Mouse (Mus musculus): ENCODE measurements around the gene Tsc22d1.

The Tsc22d1 gene

DNA sequence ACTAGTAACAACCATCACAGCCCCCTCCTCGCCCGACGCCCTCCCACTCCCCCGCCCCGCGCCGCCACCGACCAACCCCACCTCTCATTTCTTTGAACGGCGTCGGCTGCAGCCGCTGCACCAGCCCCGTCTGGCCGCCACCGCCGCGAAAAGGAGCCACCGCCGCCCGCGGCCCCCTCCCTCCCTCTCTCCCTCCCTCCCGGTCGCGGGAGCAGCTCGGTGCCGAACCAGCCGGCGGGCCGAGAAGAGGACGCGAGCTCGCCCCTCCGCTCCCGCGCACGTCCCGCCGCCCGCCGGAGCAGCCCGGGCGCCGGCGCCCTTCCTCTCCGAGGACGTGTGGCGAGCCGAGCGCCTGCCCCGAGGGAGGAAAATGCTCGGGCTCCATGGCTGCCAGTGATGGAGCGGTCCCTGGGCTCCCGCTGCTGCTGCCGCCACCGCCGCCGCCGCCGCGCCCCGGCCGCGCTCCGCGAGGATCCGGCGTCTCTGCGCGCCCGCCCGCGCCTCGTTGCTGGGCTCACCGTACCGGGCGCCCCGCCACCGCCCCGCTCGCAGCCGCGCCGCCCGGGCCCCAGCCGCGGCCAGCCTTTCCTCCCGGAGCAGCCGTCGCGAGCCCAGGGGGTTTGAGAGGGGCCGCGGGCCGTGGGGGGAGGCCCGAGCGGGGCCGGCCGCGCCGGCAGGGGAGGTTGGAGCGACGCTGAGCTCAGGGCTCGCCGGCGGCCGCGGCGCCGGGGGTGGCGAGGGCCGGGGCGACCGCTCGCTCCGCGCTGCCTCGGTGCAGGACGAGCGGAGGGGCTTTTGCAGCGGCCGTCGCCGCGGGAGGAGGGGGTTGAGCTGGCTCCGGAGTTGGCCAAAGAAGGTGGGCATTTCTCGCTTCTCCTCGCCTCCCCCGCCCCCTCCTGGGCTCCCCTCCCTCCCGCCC, at the start of gene Tsc22d1:
TSS of gene Tsc22d1 (plus strand) at position 100 of the 919 bp plus-strand sequence.
- no peak for TF ChIP-seq GATA4 (IDR thresholded peaks at IDR 0.05; ENCODE audit: insufficient replicate concordance, low read length)

DNA sequence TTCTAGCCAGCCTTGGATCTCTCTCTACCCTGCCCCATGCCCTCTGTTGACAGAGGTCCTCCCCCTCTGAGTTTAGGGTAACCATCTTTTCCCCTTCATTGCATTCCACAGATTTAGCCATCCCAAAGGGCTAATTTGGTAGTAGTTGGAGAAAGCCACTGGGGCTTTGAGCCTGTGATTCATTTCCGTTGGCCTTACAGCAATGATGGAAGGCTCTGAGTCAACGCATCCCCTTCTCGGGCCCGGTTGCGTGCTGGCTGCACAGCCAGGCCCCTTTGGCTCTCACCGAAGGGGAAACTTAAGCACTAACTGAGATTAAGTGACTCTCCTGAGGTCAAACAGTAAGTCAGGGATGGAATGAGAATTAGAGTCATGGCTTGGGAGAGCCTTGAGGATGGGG, 41.1 kb upstream of the Tsc22d1 start:
- no peak for TF ChIP-seq GATA4 (IDR thresholded peaks at IDR 0.05; ENCODE audit: insufficient replicate concordance, low read length)

DNA sequence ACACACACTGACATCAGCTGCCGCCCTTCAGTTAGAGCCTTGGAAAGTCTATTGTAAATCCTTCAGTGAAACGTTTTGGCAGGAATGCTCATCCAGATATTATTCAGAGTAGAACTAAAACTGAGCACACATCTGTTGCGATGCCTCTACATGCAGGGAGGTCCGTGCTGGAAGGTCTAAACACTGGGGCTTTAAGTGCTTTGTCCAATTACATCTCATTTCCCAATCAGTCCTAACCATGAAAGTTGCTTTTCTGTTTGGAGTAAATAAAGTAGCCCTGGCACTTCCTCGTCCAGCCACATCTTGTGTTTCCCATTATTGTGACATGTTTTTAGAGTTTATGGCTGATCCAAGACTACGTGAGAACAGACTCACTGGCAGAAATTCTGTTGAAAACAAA, 40.2 kb upstream of the Tsc22d1 start:
- no peak for TF ChIP-seq GATA4 (IDR thresholded peaks at IDR 0.05; ENCODE audit: insufficient replicate concordance, low read length)

DNA sequence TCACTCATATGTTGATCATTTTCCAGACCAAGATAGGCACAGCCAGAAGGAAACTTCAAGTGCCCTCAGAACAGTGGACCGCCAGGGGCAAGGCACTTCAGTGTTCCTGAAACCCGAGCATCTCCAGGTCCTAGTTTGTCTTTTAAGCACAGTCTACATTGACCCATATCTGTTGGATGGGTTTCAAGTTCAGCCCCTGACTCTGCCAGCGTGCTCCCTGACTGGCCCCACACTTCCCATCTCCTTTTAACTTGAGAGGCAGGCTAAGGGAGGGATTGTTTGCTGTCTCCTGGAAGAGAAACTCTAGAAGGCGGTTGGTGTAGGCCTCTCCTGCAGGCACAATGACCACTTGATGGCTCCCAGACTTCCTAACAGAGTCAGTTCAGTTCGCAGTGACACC, 38.2 kb upstream of the Tsc22d1 start:
- no peak for TF ChIP-seq GATA4 (IDR thresholded peaks at IDR 0.05; ENCODE audit: insufficient replicate concordance, low read length)

DNA sequence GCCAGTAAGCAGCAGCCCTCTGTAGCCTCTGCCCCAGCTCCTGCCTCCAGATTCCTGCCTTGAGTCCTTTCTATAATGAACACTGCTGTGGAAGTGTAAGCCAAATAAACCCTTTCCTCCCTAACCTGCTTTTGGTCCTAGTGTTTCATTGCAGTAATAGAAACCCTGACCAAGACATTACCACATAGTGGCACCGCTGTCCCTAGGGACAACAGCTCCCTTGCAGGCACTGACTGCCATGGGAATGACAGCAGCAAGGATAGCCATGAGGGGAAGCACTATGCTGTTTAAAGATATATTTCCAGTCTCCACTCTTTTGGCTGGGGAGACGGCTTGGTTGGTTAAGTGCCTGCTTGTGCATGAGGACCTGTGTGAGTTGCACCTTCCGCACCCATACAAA, 35.4 kb upstream of the Tsc22d1 start:
- no peak for TF ChIP-seq GATA4 (IDR thresholded peaks at IDR 0.05; ENCODE audit: insufficient replicate concordance, low read length)

DNA sequence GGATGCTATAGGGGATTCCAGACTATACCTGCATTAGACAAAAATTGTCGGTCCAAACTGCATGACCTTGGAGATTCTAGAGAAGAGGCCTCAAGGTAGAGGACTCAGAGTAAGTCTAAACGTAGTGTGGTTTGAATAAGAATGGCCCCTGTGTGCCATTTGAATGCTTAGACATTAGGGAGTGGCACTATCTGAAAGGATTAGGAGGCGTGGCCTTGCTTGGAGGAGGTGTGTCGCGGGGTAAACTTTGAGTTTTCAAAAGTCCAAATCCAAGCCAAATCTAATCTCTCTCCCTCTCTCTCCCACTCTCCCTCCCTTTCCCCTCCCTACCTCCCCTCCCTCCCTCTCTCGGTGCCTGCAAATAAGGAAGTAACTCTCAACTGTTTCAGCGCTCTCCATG, 26.7 kb upstream of the Tsc22d1 start:
- no peak for TF ChIP-seq GATA4 (IDR thresholded peaks at IDR 0.05; ENCODE audit: insufficient replicate concordance, low read length)

DNA sequence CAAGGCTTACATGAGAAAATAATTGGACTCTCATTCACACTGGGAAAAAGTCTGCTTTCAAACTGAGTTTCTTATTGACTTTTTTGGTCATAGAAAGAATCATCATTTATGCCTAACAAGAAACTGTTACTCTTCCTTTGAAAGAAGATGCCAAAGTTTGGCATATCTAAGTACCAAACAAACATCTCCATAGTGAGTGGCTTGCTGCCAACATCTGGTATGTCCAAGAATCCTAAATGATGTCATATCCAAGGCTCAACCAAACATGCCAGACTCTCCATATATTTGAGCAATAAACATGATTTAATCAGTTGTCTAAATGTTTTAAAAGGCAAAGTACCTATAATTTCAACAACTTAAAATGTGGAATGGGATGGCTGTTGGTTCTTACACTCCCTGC, 16.5 kb upstream of the Tsc22d1 start:
- TF ChIP-seq GATA4 (IDR thresholded peaks at IDR 0.05; ENCODE audit: insufficient replicate concordance, low read length) = no peak

DNA sequence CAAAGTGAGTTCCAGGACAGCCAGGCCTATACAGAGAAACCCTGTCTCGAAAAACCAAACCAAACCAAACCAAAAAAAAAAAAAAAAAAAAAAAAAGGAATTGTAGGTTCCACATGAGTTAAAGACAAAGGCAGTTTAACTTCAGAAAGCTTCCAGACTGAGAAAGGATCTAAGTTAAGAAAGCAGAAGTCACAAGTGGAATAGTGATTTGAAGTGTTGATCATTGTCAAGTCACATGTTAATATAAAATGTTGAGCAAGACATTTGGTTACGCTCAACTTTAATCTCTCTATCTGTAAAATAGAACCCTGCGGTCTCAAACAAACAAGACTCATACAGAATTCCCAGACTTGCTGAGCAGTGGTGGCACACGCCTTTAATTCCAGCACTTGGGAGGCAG, 12.2 kb upstream of the Tsc22d1 start:
- TF ChIP-seq GATA4 (IDR thresholded peaks at IDR 0.05; ENCODE audit: insufficient replicate concordance, low read length) = no peak

DNA sequence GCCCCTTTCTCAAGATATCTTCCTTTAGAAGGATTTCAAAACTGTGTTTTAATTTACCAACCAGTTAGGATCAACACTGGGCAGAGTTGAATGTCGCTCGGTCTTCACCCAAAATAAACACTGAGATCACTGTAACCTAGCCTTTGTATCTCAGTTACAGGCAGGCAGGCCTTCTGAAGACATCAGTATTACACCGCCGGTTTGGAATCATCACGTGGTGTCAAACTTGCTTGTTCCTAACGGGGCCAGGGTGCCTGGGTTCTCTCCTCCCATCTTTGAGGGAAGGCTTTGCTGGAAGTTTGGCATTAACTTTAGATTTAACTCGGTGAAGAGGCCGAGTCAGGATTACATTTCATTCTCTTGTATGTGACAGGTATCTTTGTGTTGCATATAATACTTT, 5.7 kb upstream of the Tsc22d1 start:
- TF ChIP-seq GATA4 (IDR thresholded peaks at IDR 0.05; ENCODE audit: insufficient replicate concordance, low read length) = no peak

DNA sequence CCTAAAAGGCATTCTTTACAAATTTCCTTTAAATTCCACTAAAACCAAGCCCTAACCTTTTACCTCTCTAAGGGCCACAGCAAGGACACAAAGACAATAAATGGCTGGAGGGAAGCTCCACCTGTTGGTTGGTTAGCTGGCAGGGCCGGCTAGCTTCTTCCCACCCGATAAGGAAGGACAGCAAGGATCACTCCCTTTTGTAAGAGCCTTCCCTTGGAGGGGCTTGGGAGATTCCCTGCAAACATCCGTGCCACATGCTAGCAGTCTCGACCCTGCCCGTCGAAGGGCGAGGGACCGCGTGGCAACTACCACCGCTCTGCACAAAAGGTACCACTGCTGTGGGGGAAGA, 1.0 kb upstream of the Tsc22d1 start:
- TF ChIP-seq GATA4 (IDR thresholded peaks at IDR 0.05; ENCODE audit: insufficient replicate concordance, low read length) = no peak

DNA sequence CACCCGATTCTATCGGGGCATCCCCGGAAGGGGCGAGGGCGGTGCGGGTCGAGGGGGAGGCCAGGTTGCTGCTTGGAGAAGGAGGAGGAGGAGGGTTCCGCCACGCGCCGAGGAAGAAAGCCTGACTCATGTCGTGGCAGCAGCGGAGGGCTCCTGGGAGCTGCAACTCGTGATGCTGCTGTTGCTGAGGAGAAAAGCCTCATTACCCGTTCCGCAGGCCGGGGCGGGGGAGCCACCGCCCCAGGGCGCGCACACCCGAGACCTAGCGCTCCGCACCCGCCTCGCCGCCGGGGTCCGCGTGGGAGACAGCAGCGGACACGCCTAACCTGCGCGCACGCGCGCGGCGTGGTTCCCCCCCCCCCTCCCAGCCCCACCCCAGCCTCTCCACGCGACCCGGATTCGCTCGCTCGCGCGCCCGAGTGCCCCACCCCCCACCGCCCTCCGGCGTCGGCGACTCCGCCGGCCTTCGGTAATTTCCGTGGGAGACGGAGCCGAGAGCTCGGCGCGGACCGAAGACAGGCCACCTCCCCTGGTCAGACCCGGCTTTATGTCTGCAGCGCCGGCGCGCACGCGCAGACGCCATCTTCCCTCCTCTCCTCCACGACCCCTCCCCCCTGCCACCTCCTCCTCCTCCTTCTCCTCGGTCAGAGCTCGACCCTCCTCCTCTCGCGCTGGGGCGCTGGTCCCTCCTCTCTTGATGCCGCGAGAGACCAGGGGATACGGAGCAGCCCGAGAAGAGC, 469 bp upstream of the Tsc22d1 start:
- no peak for TF ChIP-seq GATA4 (IDR thresholded peaks at IDR 0.05; ENCODE audit: insufficient replicate concordance, low read length)

DNA sequence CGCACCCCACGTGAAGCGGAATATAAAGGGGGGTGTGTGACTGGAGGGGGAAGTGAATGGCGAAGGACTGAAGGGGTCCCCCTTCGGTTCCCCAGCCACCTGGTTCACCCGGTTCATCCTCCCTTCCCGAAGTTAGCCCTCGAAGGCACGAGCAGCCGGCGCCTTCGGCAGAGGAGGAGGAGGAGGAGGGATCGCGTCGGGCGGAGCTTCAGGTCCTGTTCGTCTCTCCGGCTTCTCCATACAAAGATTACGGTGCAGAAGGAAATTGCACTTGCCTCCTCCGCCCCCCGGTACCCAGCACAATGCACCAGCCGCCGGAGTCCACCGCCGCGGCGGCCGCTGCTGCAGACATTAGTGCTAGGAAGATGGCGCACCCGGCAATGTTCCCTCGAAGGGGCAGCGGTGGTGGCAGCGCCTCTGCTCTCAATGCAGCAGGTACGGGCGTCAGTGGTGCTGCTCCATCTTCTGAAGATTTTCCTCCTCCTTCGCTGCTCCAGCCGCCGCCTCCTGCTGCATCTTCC, 1.1 kb downstream of the Tsc22d1 start:
- TF ChIP-seq GATA4 (IDR thresholded peaks at IDR 0.05; ENCODE audit: insufficient replicate concordance, low read length) = no peak

DNA sequence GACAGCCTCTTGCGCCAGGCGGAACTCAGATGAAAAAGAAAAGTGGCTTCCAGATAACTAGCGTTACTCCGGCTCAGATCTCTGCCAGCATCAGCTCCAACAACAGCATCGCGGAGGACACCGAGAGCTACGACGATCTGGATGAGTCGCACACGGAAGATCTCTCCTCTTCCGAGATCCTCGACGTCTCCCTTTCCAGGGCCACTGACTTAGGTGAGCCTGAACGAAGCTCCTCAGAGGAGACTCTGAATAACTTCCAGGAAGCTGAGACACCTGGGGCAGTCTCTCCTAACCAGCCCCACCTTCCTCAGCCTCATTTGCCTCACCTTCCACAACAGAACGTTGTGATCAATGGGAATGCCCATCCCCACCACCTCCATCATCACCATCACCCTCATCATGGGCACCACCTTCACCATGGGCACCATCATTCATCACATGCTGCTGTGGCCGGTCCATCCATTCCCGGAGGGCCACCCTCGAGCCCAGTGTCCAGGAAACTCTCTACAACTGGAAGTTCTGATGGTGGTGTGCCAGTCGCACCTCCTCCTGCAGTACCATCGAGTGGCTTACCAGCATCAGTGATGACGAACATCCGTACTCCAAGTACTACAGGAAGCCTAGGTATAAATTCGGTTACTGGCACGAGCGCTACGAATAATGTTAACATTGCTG, 1.7 kb downstream of the Tsc22d1 start:
- TF ChIP-seq GATA4 (IDR thresholded peaks at IDR 0.05; ENCODE audit: insufficient replicate concordance, low read length) = no peak

DNA sequence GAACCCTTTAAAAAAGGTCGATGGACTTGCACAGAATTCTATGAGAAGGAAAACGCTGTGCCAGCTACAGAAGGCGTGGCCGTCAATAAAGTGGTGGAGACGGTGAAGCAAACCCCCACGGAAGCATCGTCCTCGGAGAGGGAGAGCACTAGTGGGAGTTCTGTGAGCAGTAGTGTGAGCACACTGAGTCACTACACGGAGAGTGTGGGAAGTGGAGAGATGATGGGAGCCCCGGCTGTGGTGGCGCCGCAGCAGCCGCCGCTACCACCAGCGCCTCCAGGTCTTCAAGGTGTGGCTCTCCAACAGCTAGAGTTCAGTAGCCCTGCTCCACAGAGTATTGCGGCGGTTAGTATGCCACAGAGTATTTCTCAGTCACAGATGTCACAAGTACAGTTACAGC, 2.6 kb downstream of the Tsc22d1 start:
- TF ChIP-seq GATA4 (IDR thresholded peaks at IDR 0.05; ENCODE audit: insufficient replicate concordance, low read length) = no peak

DNA sequence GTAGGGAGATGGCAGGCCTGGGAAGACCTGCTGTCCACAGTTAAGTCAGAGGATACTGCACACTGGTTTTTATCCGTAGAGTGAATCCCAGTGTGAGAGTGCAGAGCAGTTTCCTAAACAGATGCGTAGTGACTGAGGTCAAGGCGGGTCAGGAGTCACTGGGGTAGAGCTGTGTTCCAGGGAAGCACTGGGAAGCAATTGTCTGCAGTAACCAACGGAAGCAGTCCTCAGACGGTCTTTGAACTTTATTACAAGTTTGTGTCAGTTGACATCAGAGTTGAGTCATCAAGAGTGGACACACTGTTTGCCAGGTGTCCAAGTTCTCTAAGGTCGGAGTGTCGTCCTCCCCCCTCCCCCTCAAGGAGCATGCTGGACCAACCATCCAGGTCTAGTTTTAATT, 6.0 kb downstream of the Tsc22d1 start:
- TF ChIP-seq GATA4 (IDR thresholded peaks at IDR 0.05; ENCODE audit: insufficient replicate concordance, low read length) = no peak

DNA sequence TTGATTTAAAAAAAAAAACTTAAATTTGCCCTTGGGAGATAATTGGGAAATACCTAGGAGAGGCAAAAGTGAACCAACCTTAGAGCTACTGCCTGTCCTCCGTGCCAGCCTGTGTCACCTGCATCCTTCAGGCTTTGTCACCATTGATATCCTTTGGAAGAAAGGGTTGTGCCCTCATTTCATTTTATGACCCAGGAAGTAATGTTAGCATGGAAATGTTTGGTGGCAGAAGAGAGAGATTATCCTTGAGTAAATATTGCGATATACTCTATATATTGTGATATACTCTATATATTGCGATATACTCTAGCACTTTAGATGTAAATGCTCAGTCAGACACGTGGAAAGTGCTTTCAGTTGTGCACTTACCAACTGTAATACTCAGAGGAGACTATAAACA, 6.4 kb downstream of the Tsc22d1 start:
- no peak for TF ChIP-seq GATA4 (IDR thresholded peaks at IDR 0.05; ENCODE audit: insufficient replicate concordance, low read length)
